Mouse (Mus musculus): ENCODE results near the gene Ndufa6. TPM values are rescaled to one million over a fixed set of nuclear protein-coding genes. Genes with fewer than 3 reads are reported as not detected.
A peak's percentile ranks its signal among the peaks of the same experiment; 100 is the strongest.

The Ndufa6 gene
- total and polyA plus RNA-seq, 2 experiments from 2014 or later: 271 to 416 TPM

DNA sequence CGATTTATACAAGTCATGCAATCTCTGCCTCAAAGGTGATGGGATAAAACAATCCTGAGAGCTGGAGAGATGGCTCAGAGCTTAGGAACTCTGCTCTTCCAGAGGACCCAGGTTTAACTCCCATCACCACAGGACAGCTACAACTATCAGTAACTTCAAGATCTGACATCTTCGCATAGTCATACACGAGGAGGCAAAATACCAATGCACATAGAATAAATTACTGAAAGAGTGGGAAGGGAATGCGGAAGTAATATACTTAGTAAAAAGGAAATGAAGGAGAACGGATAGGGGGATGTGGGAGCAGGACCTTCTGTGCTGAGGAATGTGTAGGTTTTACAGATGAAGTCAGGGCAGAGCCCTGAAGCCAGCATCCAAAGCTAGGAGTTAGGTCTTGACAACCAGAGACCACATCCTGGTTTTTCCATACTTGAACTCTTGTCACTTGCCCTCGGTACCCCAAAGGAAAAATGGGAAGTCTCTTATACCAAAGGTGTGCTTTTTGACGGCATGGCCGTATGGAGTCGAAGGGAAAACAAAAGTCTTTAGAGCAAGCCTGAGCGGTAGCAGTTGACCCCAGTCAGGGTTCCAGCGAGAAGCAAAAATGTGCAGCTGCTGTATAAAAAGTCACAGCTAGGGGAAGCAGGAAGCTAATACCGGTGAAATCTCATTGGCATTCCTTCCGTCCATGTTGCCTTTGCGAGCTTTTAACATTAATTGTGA, 7.4 kb downstream of the Ndufa6 start:
- peak overlapping the region; percentile 72 for H3K4me3 ChIP-seq (ENCODE audit: low read depth, low read length)
- H3K9ac ChIP-seq: peak overlapping the region; percentile 80
- ATAC-seq: no peak
- WGBS: 63% methylated on average over 14 of the region's 14 CpGs
- peak; percentile 9 for DNase-seq
- H3K36me3 ChIP-seq (ENCODE audit: insufficient read depth): peaks cover 31% of the 10 kb centered on the region
- no peaks in the 10 kb centered on the region for H3K27me3 ChIP-seq (ENCODE audit: insufficient read depth, low read length)
- no peaks in the 10 kb centered on the region for H3K9me3 ChIP-seq (ENCODE audit: low read length)
- peak overlapping the region; percentile 93 for H3K27ac ChIP-seq (ENCODE audit: low read depth, low read length)
- TF ChIP-seq CTCF (IDR thresholded peaks at IDR 0.05; ENCODE audit: low read depth): peak; percentile 24
- peak overlapping the region; percentile 86 for H3K4me2 ChIP-seq (ENCODE audit: low read depth)
- H3K4me1 ChIP-seq (ENCODE audit: insufficient read depth): peaks cover 13% of the 10 kb centered on the region

DNA sequence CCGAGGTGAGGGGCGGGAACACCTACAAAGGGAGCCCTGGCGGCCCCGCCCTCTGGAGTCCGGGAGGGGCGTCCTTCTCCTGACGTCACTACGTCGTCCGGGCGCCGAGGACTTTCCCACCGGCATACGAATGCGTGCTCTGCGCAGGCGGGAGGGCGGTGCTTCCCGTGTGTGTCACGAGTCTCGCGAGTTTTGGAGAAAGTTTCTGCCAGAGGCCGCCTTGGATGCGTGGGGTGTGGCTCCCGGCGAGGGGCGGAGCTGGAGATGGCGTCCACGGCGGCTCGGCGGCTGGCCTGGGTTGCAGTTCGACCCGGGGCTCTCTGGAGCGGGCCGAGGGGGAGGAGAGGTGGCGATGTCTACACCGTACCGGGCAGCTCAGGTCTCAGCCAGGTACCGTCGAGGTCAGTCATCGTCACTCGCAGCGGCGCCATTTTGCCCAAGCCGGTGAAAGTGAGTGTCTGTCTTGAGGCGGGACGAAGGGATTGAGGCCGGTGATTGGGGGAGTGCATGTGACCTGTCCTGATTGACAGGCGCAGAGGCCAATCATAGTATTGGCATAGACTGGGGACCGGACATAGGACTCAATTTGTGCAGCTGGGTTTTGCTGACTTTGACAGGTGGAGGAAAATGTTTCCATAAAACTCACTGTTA, 8.2 kb downstream of the Ndufa6 start:
- peaks cover 13% of the 10 kb centered on the region for H3K4me1 ChIP-seq (ENCODE audit: insufficient read depth)

DNA sequence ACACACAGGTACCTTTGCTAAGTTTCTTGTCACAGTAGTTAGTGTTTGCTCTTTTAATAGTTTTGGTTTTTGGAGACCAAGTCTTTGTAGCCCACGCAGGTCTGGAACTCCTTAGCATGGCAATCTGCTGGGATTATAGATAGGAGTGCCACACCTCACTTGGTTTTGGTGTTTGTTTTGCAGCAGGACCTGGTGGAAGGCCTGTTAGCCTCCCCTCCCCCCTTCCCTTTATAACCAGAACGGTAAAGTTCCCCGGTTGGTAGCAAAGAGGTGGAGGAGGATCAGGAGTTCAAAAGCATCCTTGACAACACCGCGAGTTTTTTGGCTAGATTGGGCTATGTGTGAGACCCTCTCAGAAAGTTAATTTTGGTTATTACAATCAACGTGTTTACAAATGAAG, 9.2 kb downstream of the Ndufa6 start:
- Histone ChIP-seq H3K4me3 (ENCODE audit: low read depth, low read length) (no peak overlapping the region), H3K4me2 (ENCODE audit: low read depth) (no peak overlapping the region), H3K9me3 (ENCODE audit: low read length) (no peaks in the 10 kb centered on the region), H3K27me3 (ENCODE audit: insufficient read depth, low read length) (peaks cover 7% of the 10 kb centered on the region; the same call in 1 of the 2 replicates), H3K36me3 (ENCODE audit: insufficient read depth) (peaks cover 22% of the 10 kb centered on the region), H3K27ac (ENCODE audit: low read depth, low read length) (no peak overlapping the region), H3K9ac (no peak overlapping the region), H3K4me1 (ENCODE audit: insufficient read depth) (peaks cover 13% of the 10 kb centered on the region)
- ATAC-seq: no peak
- WGBS: 95% methylated on average over 6 of the region's 6 CpGs
- no peak for DNase-seq
- no peak for TF ChIP-seq CTCF (IDR thresholded peaks at IDR 0.05; ENCODE audit: low read depth)

More for the DNA sequence above, 8.2 kb downstream of the Ndufa6 start:
- H3K4me2 ChIP-seq (ENCODE audit: low read depth): peak overlapping the region; percentile 86
- peak overlapping the region; percentile 72 for H3K4me3 ChIP-seq (ENCODE audit: low read depth, low read length)
- under 1% methylated on average over 50 of the region's 51 CpGs for WGBS
- H3K27ac ChIP-seq (ENCODE audit: low read depth, low read length): peak overlapping the region; percentile 93
- H3K9me3 ChIP-seq (ENCODE audit: low read length): no peaks in the 10 kb centered on the region
- H3K36me3 ChIP-seq (ENCODE audit: insufficient read depth): peaks cover 31% of the 10 kb centered on the region
- peak; percentile 98 for ATAC-seq
- peak overlapping the region; percentile 80 for H3K9ac ChIP-seq
- DNase-seq: peak; percentile 99
- TF ChIP-seq CTCF (IDR thresholded peaks at IDR 0.05; ENCODE audit: low read depth): no peak
- 0 out of 2 replicates have a peak, but pooled peaks cover under 1% of the 10 kb centered on the region for H3K27me3 ChIP-seq (ENCODE audit: insufficient read depth, low read length)

DNA sequence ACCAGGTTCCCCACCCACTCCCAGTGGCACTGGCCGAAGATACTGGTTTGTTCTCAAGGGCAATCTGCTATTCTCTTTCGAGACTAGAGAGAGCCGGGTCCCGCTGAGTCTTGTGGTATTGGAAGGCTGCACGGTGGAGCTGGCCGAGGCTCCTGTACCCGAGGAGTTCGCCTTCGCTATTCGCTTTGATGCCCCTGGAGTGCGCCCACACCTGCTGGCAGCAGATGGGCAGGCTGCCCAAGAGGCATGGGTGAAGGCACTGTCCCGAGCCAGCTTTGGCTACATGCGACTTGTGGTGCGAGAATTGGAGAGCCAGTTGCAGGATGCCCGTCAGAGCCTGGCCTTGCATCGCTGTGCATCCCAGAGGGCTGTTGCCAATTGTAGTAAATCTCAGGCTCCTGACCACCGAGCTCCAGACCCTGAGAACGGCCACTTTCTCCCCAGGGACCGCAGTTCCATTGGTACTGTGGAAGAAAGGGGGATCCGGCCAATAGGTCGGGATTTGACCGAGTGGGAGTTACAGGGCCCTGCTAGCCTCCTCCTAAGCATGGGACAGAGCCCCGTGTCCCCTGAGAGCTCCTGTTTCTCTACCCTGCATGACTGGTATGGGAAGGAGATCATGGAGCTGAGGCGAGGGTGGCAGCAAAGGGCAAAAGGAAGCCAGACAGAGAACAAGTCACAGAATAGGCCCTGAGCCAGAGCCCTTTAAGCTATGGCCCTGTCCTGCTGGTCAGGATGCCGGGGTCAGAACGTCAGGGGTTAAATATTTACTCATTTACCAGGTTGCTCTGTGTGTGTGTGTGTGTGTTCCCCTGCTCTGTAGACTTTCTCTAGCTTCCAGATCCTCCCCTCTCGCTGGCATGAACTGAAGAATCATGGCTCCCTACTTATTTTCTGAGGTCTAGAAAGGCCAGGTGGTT, 10.5 kb downstream of the Ndufa6 start:
- no peak for DNase-seq
- TF ChIP-seq CTCF (IDR thresholded peaks at IDR 0.05; ENCODE audit: low read depth): no peak
- H3K27ac ChIP-seq (ENCODE audit: low read depth, low read length): no peak overlapping the region
- H3K36me3 ChIP-seq (ENCODE audit: insufficient read depth): peaks cover 9% of the 10 kb centered on the region
- peaks cover 7% of the 10 kb centered on the region; the same call in 1 of the 2 replicates for H3K27me3 ChIP-seq (ENCODE audit: insufficient read depth, low read length)
- H3K9me3 ChIP-seq (ENCODE audit: low read length): no peaks in the 10 kb centered on the region
- H3K4me2 ChIP-seq (ENCODE audit: low read depth): no peak overlapping the region
- no peak overlapping the region for H3K9ac ChIP-seq
- H3K4me1 ChIP-seq (ENCODE audit: insufficient read depth): peaks cover 13% of the 10 kb centered on the region
- WGBS: 89% methylated on average over 27 of the region's 27 CpGs
- no peak for ATAC-seq
- no peak overlapping the region for H3K4me3 ChIP-seq (ENCODE audit: low read depth, low read length)

DNA sequence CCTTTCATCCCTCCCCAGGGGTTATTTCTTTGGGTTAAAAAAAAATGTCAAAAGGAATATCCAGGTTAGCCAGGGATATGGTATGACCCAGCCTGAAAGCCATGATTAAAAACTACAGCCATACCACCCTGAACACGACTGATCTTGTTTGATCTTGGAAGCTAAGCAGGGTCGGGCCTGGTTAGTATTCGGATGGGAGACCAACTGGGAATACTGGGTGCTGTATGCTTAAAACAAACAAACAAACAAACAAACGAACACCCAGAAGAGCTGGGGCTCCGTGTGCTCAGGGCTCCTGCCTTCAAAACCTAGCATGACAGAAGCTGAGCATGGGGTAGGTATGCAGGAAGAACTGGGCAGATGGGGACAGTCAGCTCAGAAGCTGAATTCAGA, 11.6 kb downstream of the Ndufa6 start:
- no peaks in the 10 kb centered on the region for H3K9me3 ChIP-seq (ENCODE audit: low read length)
- DNase-seq: no peak
- H3K9ac ChIP-seq: no peak overlapping the region
- H3K36me3 ChIP-seq (ENCODE audit: insufficient read depth): no peaks in the 10 kb centered on the region
- no peak overlapping the region for H3K4me2 ChIP-seq (ENCODE audit: low read depth)
- TF ChIP-seq CTCF (IDR thresholded peaks at IDR 0.05; ENCODE audit: low read depth): no peak
- H3K27ac ChIP-seq (ENCODE audit: low read depth, low read length): no peak overlapping the region
- peaks cover 18% of the 10 kb centered on the region for H3K4me1 ChIP-seq (ENCODE audit: insufficient read depth)
- no peak overlapping the region for H3K4me3 ChIP-seq (ENCODE audit: low read depth, low read length)
- no peak for ATAC-seq
- H3K27me3 ChIP-seq (ENCODE audit: insufficient read depth, low read length): peaks cover 7% of the 10 kb centered on the region; the same call in 1 of the 2 replicates
- WGBS: 77% methylated on average over 5 of the region's 5 CpGs

DNA sequence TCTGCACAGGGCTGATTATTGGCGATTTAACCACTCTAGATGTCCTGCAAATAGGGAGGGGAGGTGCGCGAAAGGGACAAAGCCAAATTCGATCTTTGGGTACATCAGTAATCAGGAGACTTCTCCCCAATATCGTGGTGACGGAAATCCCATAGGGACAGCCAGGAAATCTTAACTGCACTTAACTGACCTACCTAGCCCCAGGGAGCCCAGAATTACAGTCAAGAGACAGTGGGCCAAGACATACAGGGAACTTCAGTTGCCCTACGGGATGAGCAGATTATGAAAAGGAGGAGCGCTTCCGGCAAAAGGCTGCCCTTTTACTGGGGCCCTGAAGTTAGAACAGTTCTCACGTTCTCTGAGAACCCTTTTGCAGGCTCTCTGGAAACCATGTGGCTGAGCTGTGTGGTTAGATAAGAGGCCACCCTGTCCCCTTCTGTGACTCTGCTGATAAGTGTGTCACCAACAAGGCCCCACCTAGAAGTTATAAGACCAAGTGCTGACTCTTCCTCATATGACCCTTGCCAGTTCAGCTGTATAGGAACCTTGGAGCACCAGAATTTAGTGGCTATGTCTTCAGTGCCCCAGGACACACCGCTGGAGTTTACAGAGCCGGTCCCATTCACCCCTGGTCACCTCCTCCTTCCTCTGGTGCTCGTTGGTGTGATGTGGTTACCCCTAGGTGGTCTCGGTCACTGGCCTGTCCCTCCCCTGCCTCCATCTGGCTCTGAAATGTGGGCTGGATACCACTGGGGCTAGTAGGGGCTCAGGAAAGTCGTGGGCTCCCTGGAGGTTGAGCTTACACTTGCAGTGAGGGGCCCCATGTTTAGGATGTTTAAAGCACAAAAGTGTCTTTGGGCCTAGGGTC, 12.2 kb downstream of the Ndufa6 start:
- no peak overlapping the region for H3K9ac ChIP-seq
- 76% methylated on average over 15 of the region's 15 CpGs for WGBS

More for the DNA sequence above, 12.2 kb downstream of the Ndufa6 start:
- Histone ChIP-seq H3K4me1 (ENCODE audit: insufficient read depth) (peaks cover 12% of the 10 kb centered on the region), H3K4me2 (ENCODE audit: low read depth) (0 out of 2 replicates have a peak overlapping the region, but pooled peaks have one; percentile 40), H3K36me3 (ENCODE audit: insufficient read depth) (no peaks in the 10 kb centered on the region), H3K9me3 (ENCODE audit: low read length) (no peaks in the 10 kb centered on the region), H3K4me3 (ENCODE audit: low read depth, low read length) (no peak overlapping the region), H3K27me3 (ENCODE audit: insufficient read depth, low read length) (peaks cover 7% of the 10 kb centered on the region; the same call in 1 of the 2 replicates), H3K27ac (ENCODE audit: low read depth, low read length) (no peak overlapping the region; the same call in 1 of the 2 replicates)
- ATAC-seq (no peak), DNase-seq (no peak)
- TF ChIP-seq CTCF (IDR thresholded peaks at IDR 0.05; ENCODE audit: low read depth): no peak

Measured in forebrain, postnatal 0 days (tissue).